Mouse (Mus musculus): Measurements from ENCODE around the gene Magi1.

DNA sequence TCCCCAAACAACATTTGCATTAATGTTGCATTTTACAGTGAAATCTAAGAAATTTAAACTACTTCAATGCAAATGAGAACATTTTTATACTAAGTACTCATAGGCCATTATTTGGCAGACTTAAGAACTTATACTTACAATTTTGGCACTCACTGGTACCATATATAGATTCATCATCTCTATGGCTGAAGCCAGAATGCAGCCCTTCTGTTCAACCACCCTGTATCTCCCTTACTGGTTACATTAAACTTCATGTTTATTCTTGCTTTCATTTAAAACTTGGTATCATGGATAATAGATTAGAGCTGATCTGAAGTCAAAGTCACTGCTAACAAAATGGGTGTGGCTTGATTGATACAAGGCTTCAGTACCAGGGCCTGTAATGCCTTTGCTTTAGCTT, 171.9 kb downstream of the Magi1 start:
- TF ChIP-seq CTCF (IDR thresholded peaks at IDR 0.05; ENCODE audit: borderline replicate concordance, control insufficient read depth, extremely low read depth, insufficient read depth, low read length, poor library complexity) (no peak), POLR2A (IDR thresholded peaks at IDR 0.05; ENCODE audit: control insufficient read depth, extremely low read depth, insufficient read depth, low read length, poor library complexity) (no peak)

All from thymus, adult 2 months (tissue).